Mouse (Mus musculus) cerebellum, adult 2 months (tissue): ENCODE data around the gene Tmem63c. TPM values are rescaled to one million over a fixed set of nuclear protein-coding genes. Genes with fewer than 3 reads are reported as not detected.

ENCODE experiments used
- DNase-seq, 2 experiments: peaks; one replicate each; pipeline ENCODE4 v3.0.0; 2021
- H3K27ac ChIP-seq: fragments of 200-500 bp; 2 replicates; pipeline ENCODE4 v1.5.1; 2012; ENCODE audit warnings: low read length, control low read depth, inconsistent platforms; ENCODE audit not compliant: insufficient read depth
- H3K27me3 ChIP-seq: fragments of 200-500 bp; 2 replicates; pipeline ENCODE4 v1.6.1; 2012; ENCODE audit warnings: inconsistent platforms, mild to moderate bottlenecking, low read length, moderate library complexity; ENCODE audit not compliant: control insufficient read depth, insufficient read depth
- H3K4me1 ChIP-seq: fragments of 200-500 bp; 2 replicates; pipeline ENCODE4 v1.6.1; 2011; ENCODE audit warnings: low read length; ENCODE audit not compliant: control insufficient read depth, insufficient read depth
- H3K4me3 ChIP-seq: fragments of 200-500 bp; replicated peaks from 2 replicates; pipeline ENCODE3; 2011; ENCODE audit warnings: mild to moderate bottlenecking, low read depth, low read length, control low read depth; ENCODE audit not compliant: insufficient read depth
- CTCF ChIP-seq: fragments of 200-500 bp; IDR thresholded peaks from 2 replicates; pipeline ENCODE4 v1.5.1; 2011; ENCODE audit warnings: low read depth, mild to moderate bottlenecking, control low read depth, low read length, moderate library complexity, borderline replicate concordance; ENCODE audit not compliant: insufficient read depth
- POLR2A ChIP-seq: fragments of 200-500 bp; IDR thresholded peaks from 2 replicates; pipeline ENCODE4 v1.6.1; 2011; ENCODE audit warnings: low read length, control low read depth, borderline replicate concordance; ENCODE audit not compliant: insufficient read depth
- WGBS: fragments of 180-500 bp; shearing (Covaris S2); methylation state at CpG from one replicate; pipeline ENCODE4 v1.1.7; 2018; 5-methylcytosine and 5-hydroxymethylcytosine counted together
- polyA plus RNA-seq: library from polyadenylated mRNA; depleted of rRNA; stranded (reverse); fragments of >200 nt; gene quantifications from 2 replicates; pipeline ENCODE4 v1.2.3, GENCODE M21; 2012; rRNA removed

Gene Tmem63c
- polyA plus RNA-seq, 1 experiment, result 55.9 TPM

DNA sequence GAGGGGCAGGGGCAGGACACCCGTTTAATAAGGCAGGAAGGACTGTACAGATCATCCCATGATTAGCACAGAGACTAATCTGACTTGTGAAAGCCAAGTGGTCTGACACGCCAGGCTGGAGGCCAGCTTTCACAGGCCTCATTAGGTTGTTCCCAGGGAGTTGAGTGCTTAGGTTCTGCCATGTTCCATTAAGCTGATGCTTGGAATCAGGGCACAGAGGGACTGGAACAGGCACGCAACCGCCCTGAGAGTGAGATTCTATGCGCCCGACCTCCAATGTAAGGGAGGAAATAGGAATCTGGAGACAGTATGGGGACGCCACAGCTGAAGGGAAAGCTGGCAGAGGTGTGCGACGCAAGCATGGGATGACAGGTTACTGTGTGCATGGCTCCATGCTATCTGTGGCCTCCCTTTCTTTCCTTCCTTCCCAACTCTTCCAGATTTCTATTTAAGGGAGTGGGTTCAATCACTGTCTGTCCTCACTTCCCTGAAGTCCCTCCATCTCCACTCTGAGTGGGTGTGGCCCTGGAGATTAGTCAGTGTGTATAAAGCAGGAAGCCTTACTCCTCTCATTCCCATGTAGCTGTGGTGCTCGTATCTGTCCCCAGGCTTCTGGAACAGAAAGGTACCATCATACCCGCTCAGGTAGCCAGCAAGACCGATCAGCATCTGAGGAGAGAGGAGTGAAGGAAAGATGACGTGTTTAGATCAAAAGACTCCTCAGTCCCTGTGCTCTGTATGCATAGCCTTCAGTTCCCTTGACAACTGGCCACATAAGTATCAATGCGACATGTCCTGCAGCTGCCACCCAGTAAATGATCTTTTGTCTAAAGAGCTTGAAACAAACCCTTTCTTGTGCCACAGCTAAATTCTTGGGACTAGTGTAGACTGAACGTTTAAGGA, 116.5 kb downstream of the Tmem63c start:
- H3K4me3 ChIP-seq, result no peak overlapping the region
- no peaks in the 10 kb centered on the region for H3K27me3 ChIP-seq
- WGBS, result 59% methylated on average over 15 of the region's 15 CpGs
- no peak for DNase-seq
- H3K27ac ChIP-seq, result no peak overlapping the region
- H3K4me1 ChIP-seq, result no peaks in the 10 kb centered on the region
- TF ChIP-seq CTCF, result no peak
- no peak for TF ChIP-seq POLR2A

DNA sequence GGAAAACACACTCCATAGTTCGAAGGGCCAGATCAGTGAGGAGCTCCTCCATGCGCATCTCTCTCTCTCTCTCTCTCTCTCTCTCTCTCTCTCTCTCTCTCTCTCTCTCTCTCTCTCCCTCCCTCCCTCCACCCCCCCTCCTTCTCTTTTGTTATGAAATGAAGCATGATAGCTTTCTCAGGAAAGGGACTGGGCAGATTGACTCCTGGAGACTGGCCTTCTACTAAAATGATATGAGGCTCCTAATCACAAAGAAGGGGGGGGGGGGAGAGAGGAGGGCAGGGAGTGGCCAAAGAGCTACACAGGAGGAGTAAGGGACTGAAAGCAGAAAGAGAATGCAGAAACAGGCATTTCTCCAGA, 117.2 kb downstream of the Tmem63c start:
- Histone ChIP-seq H3K4me3 (no peak overlapping the region), H3K27me3 (no peaks in the 10 kb centered on the region), H3K4me1 (no peaks in the 10 kb centered on the region), H3K27ac (no peak overlapping the region)
- TF ChIP-seq POLR2A (no peak), CTCF (no peak)
- no peak for DNase-seq
- WGBS, result 48% methylated on average over 2 of the region's 2 CpGs

DNA sequence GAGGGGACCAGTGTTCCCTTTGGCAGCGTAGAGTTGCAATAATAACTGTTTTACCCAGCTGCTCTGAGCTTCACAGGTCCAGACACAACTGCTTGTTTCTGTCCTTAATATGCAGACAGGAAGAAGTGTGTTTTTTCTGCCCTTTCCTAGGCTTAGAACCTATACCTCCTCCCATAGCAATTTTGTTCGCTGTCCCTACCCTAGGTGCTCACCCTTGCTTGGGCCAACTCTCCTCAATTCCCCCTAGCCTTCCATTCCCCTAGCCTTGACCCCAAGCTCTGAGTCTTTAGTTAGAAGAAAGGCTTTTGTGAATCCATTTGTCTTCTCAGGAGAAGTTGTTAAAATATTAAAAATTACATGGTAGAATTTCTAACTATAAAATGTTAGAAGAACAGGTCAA, 117.6 kb downstream of the Tmem63c start:
- Histone ChIP-seq H3K4me1 (no peaks in the 10 kb centered on the region), H3K27ac (no peak overlapping the region), H3K4me3 (no peak overlapping the region), H3K27me3 (no peaks in the 10 kb centered on the region)
- DNase-seq, result no peak
- 81% methylated on average over 2 of the region's 2 CpGs for WGBS
- no peak for TF ChIP-seq CTCF
- TF ChIP-seq POLR2A, result no peak

Other genes starting within 250 kb of the Tmem63c start
- 48.6 and 53.9 TPM in 2 replicates for gene Irf2bpl, start 136.5 kb upstream of the Tmem63c start, polyA plus RNA-seq
- gene Cipc, start 74.3 kb upstream of the Tmem63c start, polyA plus RNA-seq, result 122 and 127 TPM in 2 replicates
- 28.1 and 29.3 TPM in 2 replicates for gene Zdhhc22, start 30.9 kb upstream of the Tmem63c start, polyA plus RNA-seq
- 3.8 and 5.0 TPM in 2 replicates for gene Ngb, start 81.2 kb downstream of the Tmem63c start, polyA plus RNA-seq
- gene Gstz1, start 125.8 kb downstream of the Tmem63c start, polyA plus RNA-seq, result 64.1 and 69.4 TPM in 2 replicates
- gene Pomt2, start 126.6 kb downstream of the Tmem63c start, polyA plus RNA-seq, result 21.9 and 22.4 TPM in 2 replicates
- gene Samd15, start 178.4 kb downstream of the Tmem63c start, polyA plus RNA-seq, result 1.9 and 2.0 TPM in 2 replicates
- gene Tmed8, start 179.1 kb downstream of the Tmem63c start, polyA plus RNA-seq, result 22.1 and 23.5 TPM in 2 replicates
- 1.5 and 2.0 TPM in 2 replicates for gene Noxred1, start 217.4 kb downstream of the Tmem63c start, polyA plus RNA-seq
- 58.2 and 60.3 TPM in 2 replicates for gene Vipas39, start 244.9 kb downstream of the Tmem63c start, polyA plus RNA-seq
- gene Ahsa1, start 245.1 kb downstream of the Tmem63c start, polyA plus RNA-seq, result 238 and 246 TPM in 2 replicates